Mouse (Mus musculus): ENCODE data around the gene Klhdc9. TPM values are rescaled to one million over a fixed set of nuclear protein-coding genes. Genes with fewer than 3 reads are reported as not detected.

Klhdc9 gene
- polyA plus RNA-seq, 1 experiment from 2014 or later = 3.1 TPM

DNA sequence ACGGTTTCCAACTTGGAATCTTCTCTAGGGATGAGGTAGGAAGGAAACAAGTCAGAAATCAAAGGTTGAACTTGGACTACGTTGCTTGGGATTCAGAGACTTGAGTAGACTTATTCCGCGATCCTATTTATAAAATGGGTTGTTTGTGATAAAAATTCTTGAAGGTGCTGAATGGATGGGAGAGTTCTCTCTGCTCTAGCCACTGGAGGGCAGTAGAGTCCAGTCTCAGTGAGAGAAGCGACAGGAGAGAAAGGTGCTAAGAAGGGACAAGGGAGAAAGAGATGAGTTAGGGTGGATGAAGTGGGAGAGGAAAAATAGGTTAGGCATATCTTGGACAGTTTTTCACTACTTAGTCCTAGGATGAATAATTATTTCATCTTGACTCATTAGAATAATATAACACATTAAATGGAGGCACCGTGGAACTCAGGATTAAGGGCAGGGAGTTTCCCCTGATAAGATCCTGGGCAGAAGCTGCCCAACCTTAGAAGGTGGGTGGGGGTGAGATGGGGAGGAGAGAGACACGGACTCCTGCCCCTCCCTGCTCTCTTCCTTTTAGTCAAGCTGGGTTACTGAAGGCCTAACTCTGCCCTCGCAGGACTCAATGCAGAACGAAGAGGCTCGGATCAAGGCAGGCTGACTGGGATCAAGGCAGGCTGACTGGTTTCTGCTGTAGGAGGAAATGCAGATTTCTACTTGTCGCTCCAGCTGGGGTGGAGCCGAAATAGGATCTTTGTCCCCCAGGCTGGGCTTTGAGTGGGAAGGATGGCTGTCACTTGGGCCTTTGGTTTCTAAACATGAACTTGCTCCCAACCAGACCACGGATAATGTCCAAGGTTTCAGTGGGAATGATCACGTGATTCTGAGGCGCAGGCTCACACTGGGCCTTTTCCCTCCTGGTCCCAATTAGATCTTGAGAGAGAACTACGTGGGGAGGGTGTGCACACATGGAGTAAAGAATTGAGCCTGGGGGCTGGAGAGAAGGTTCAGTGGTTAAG, 807 bp upstream of the Klhdc9 start:
- ATAC-seq = peak; percentile 79
- peaks cover 16% of the 10 kb centered on the region for H3K4me1 ChIP-seq (replicated peaks; ENCODE audit: control insufficient read depth, insufficient read depth, low read length)
- H3K36me3 ChIP-seq (ENCODE audit: control insufficient read depth, insufficient read depth) = peaks cover 8% of the 10 kb centered on the region
- H3K9me3 ChIP-seq (ENCODE audit: control insufficient read depth, low read length) = 0 out of 2 replicates have a peak, but pooled peaks cover 2% of the 10 kb centered on the region
- peak overlapping the region; percentile 76 for H3K27ac ChIP-seq (ENCODE audit: low read length)
- peak overlapping the region; percentile 72 for H3K9ac ChIP-seq (replicated peaks; ENCODE audit: low read depth, low read length)
- H3K4me2 ChIP-seq (ENCODE audit: low read length) = peak overlapping the region; percentile 78
- H3K4me3 ChIP-seq (replicated peaks; ENCODE audit: low read length) = peak overlapping the region; percentile 47
- H3K27me3 ChIP-seq (replicated peaks; ENCODE audit: control insufficient read depth, insufficient read depth, low read length) = no peaks in the 10 kb centered on the region
- 34% methylated on average over 16 of the region's 16 CpGs for WGBS

DNA sequence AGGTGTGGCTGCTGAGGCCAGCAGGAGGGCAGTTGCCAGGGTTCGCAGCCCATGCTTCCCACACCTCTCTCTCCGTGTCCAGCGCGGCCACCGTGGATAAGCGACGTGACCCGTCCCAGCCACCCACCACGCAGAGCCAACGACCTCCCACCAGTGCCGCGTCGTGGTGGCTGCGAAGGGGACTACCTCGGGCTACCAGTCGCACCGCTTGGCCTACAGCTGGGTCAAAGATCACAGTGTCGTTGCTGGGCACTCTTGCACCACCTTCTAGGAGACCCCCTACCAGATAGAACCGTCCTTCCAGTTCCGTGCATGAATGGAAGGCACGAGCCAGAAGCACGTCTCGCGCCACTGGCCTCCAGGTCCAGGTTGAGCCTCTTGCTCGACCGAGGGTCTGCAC, 345 bp downstream of the Klhdc9 start:
- no peak for ATAC-seq
- 0 out of 2 replicates have a peak, but pooled peaks cover 2% of the 10 kb centered on the region for H3K9me3 ChIP-seq (ENCODE audit: control insufficient read depth, low read length)

GRCm38 (mm10) chr1:171358421-171358820, 2.2 kb downstream of the Klhdc9 start:
- Histone ChIP-seq H3K9me3 (ENCODE audit: control insufficient read depth, low read length) (0 out of 2 replicates have a peak, but pooled peaks cover 2% of the 10 kb centered on the region), H3K4me2 (ENCODE audit: low read length) (no peak overlapping the region), H3K4me3 (replicated peaks; ENCODE audit: low read length) (no peak overlapping the region), H3K36me3 (ENCODE audit: control insufficient read depth, insufficient read depth) (peaks cover 8% of the 10 kb centered on the region), H3K27ac (ENCODE audit: low read length) (no peak overlapping the region), H3K4me1 (replicated peaks; ENCODE audit: control insufficient read depth, insufficient read depth, low read length) (peaks cover 16% of the 10 kb centered on the region), H3K27me3 (replicated peaks; ENCODE audit: control insufficient read depth, insufficient read depth, low read length) (no peaks in the 10 kb centered on the region), H3K9ac (replicated peaks; ENCODE audit: low read depth, low read length) (no peak overlapping the region)
- ATAC-seq = no peak
- 72% methylated on average over 4 of the region's 4 CpGs for WGBS

More for the DNA sequence above, 345 bp downstream of the Klhdc9 start:
- Histone ChIP-seq H3K4me1 (replicated peaks; ENCODE audit: control insufficient read depth, insufficient read depth, low read length) (peaks cover 16% of the 10 kb centered on the region), H3K9ac (replicated peaks; ENCODE audit: low read depth, low read length) (peak overlapping the region; percentile 72), H3K4me2 (ENCODE audit: low read length) (peak overlapping the region; percentile 78), H3K27ac (ENCODE audit: low read length) (peak overlapping the region; percentile 76), H3K4me3 (replicated peaks; ENCODE audit: low read length) (peak overlapping the region; percentile 47), H3K36me3 (ENCODE audit: control insufficient read depth, insufficient read depth) (peaks cover 8% of the 10 kb centered on the region), H3K27me3 (replicated peaks; ENCODE audit: control insufficient read depth, insufficient read depth, low read length) (no peaks in the 10 kb centered on the region)
- WGBS = 3% methylated on average over 26 of the region's 26 CpGs

DNA sequence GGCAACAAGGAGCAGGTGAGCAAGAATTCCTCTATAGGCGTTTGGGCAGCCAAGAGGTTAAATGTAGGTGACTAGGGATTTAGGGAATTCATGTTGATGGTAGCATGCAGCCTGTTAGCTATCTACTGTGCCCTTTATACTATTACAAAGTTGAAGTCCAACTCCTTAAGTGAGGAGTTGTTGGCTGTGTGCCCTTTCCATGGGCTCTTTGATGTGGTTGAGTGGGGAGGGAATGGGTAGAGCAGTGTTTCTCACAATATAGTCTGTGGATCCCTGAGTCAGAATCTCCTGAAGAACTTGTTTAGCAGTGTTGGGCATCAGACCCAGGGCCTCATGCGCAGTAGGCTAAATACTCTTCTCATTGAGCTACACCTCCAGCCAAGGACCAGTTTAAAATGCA, 3.8 kb downstream of the Klhdc9 start:
- H3K27ac ChIP-seq (ENCODE audit: low read length) = no peak overlapping the region
- H3K4me1 ChIP-seq (replicated peaks; ENCODE audit: control insufficient read depth, insufficient read depth, low read length) = peaks cover 14% of the 10 kb centered on the region
- 0 out of 2 replicates have a peak, but pooled peaks cover 2% of the 10 kb centered on the region for H3K9me3 ChIP-seq (ENCODE audit: control insufficient read depth, low read length)
- no peaks in the 10 kb centered on the region for H3K27me3 ChIP-seq (replicated peaks; ENCODE audit: control insufficient read depth, insufficient read depth, low read length)
- H3K9ac ChIP-seq (replicated peaks; ENCODE audit: low read depth, low read length) = no peak overlapping the region
- H3K4me2 ChIP-seq (ENCODE audit: low read length) = no peak overlapping the region
- no peak overlapping the region for H3K4me3 ChIP-seq (replicated peaks; ENCODE audit: low read length)
- 93% methylated on average over 2 of the region's 2 CpGs for WGBS
- H3K36me3 ChIP-seq (ENCODE audit: control insufficient read depth, insufficient read depth) = peaks cover 8% of the 10 kb centered on the region
- ATAC-seq = no peak

DNA sequence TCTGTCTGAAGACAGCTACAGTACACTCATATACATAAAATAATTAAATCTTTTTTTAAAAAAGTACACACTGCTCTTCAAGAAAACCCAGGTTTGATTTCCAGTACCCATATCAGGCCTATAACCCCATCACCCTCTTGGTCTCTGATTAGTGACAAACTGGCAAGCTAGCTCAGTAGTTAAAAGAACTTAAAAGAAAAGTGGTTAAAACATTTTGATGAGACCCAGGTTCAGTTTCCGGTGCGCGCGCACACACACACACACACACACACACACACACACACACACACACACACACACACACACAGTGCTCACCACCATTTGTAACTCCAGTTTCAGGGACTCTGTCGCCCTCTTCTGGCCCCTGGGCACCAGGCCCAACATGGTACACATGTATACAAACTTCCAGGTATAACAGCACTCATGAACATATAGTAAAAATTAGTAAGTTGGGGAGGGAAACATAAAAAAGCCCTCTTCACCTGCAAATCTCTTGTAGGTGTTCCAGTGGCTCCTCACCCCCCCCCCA, 4.7 kb downstream of the Klhdc9 start:
- WGBS = 77% methylated on average over 5 of the region's 5 CpGs
- no peak for ATAC-seq
- H3K27ac ChIP-seq (ENCODE audit: low read length) = no peak overlapping the region
- peaks cover 9% of the 10 kb centered on the region for H3K4me1 ChIP-seq (replicated peaks; ENCODE audit: control insufficient read depth, insufficient read depth, low read length)
- no peak overlapping the region for H3K4me2 ChIP-seq (ENCODE audit: low read length)
- H3K36me3 ChIP-seq (ENCODE audit: control insufficient read depth, insufficient read depth) = peaks cover 8% of the 10 kb centered on the region
- no peak overlapping the region for H3K4me3 ChIP-seq (replicated peaks; ENCODE audit: low read length)
- no peak overlapping the region for H3K9ac ChIP-seq (replicated peaks; ENCODE audit: low read depth, low read length)
- 0 out of 2 replicates have a peak, but pooled peaks cover 2% of the 10 kb centered on the region for H3K9me3 ChIP-seq (ENCODE audit: control insufficient read depth, low read length)
- H3K27me3 ChIP-seq (replicated peaks; ENCODE audit: control insufficient read depth, insufficient read depth, low read length) = no peaks in the 10 kb centered on the region

- 95% methylated on average over 2 of the region's 2 CpGs for WGBS
These were observed 11.4 kb downstream of the Klhdc9 start for GRCm38 (mm10) chr1:171349210-171349609.

GRCm38 (mm10) chr1:171348665-171349064, 11.9 kb downstream of the Klhdc9 start:
- H3K4me3 ChIP-seq (replicated peaks; ENCODE audit: low read length) = no peak overlapping the region
- WGBS = 86% methylated on average over 3 of the region's 3 CpGs
- no peak overlapping the region for H3K27ac ChIP-seq (ENCODE audit: low read length)
- H3K9ac ChIP-seq (replicated peaks; ENCODE audit: low read depth, low read length) = no peak overlapping the region
- H3K4me2 ChIP-seq (ENCODE audit: low read length) = no peak overlapping the region
- peaks cover 23% of the 10 kb centered on the region for H3K4me1 ChIP-seq (replicated peaks; ENCODE audit: control insufficient read depth, insufficient read depth, low read length)
- no peak for ATAC-seq
- H3K27me3 ChIP-seq (replicated peaks; ENCODE audit: control insufficient read depth, insufficient read depth, low read length) = no peaks in the 10 kb centered on the region
- H3K36me3 ChIP-seq (ENCODE audit: control insufficient read depth, insufficient read depth) = no peaks in the 10 kb centered on the region
- peaks cover 4% of the 10 kb centered on the region; the same call in 1 of the 2 replicates for H3K9me3 ChIP-seq (ENCODE audit: control insufficient read depth, low read length)

More at GRCm38 (mm10) chr1:171349210-171349609, 11.4 kb downstream of the Klhdc9 start:
- no peak overlapping the region for H3K9ac ChIP-seq (replicated peaks; ENCODE audit: low read depth, low read length)
- H3K4me1 ChIP-seq (replicated peaks; ENCODE audit: control insufficient read depth, insufficient read depth, low read length) = peaks cover 21% of the 10 kb centered on the region
- H3K4me2 ChIP-seq (ENCODE audit: low read length) = no peak overlapping the region
- no peak for ATAC-seq
- H3K27me3 ChIP-seq (replicated peaks; ENCODE audit: control insufficient read depth, insufficient read depth, low read length) = no peaks in the 10 kb centered on the region
- H3K27ac ChIP-seq (ENCODE audit: low read length) = no peak overlapping the region
- no peak overlapping the region for H3K4me3 ChIP-seq (replicated peaks; ENCODE audit: low read length)
- H3K9me3 ChIP-seq (ENCODE audit: control insufficient read depth, low read length) = peaks cover 4% of the 10 kb centered on the region; the same call in 1 of the 2 replicates
- H3K36me3 ChIP-seq (ENCODE audit: control insufficient read depth, insufficient read depth) = no peaks in the 10 kb centered on the region

DNA sequence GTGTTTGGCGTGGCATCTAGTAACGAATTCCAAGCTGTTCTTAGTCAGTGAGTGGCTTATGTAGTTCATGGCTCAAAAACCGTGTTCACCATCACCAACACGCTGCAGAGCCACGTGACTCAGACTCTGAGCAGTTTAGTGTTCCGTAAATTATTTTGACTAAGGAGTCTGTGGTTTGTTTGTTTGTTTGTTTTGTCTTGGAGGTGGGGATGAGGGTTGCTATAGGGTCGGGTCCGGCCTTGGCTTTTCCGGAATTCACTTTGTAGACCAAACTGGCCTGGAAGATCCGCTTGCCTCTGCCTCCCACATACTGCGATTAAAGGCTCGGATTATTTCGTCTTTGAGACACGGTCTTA, 14.5 kb downstream of the Klhdc9 start:
- peak overlapping the region; percentile 80 for H3K4me3 ChIP-seq (replicated peaks; ENCODE audit: low read length)
- WGBS = 0% methylated on average over 14 of the region's 14 CpGs
- no peak for ATAC-seq
- H3K27me3 ChIP-seq (replicated peaks; ENCODE audit: control insufficient read depth, insufficient read depth, low read length) = no peaks in the 10 kb centered on the region
- H3K4me1 ChIP-seq (replicated peaks; ENCODE audit: control insufficient read depth, insufficient read depth, low read length) = peaks cover 23% of the 10 kb centered on the region
- peak overlapping the region; percentile 79 for H3K4me2 ChIP-seq (ENCODE audit: low read length)
- H3K36me3 ChIP-seq (ENCODE audit: control insufficient read depth, insufficient read depth) = peaks cover 10% of the 10 kb centered on the region; the same call in 1 of the 2 replicates
- H3K9me3 ChIP-seq (ENCODE audit: control insufficient read depth, low read length) = peaks cover 4% of the 10 kb centered on the region; the same call in 1 of the 2 replicates
- peak overlapping the region; percentile 59 for H3K9ac ChIP-seq (replicated peaks; ENCODE audit: low read depth, low read length)
- H3K27ac ChIP-seq (ENCODE audit: low read length) = no peak overlapping the region; the same call in 1 of the 2 replicates

All from forebrain, embryonic 16.5 days (tissue).